Mouse (Mus musculus) gonadal fat pad, adult 2 months (tissue): ENCODE data around the gene Hist1h2bf. TPM values are rescaled to one million over a fixed set of nuclear protein-coding genes. Genes with fewer than 3 reads are reported as not detected.

Experiments
- DNase-seq: peaks from one replicate; pipeline ENCODE4 v3.0.0-alpha.2; 2012; ENCODE audit warnings: low read depth
- polyA plus RNA-seq: library from polyadenylated mRNA; depleted of rRNA; stranded (reverse); fragments of >200 nt; gene quantifications from 2 replicates; pipeline ENCODE4 v1.2.3, GENCODE M21; 2012; rRNA removed

Hist1h2bf gene
- polyA plus RNA-seq, 1 experiment, result 2.9 TPM

GRCm38 (mm10) chr13:23529480-23530165, 44.4 kb downstream of the Hist1h2bf start:
- DNase-seq, result no peak

- DNase-seq, result no peak
Observed at GRCm38 (mm10) chr13:23529005-23529404, 45.0 kb downstream of the Hist1h2bf start.

GRCm38 (mm10) chr13:23526312-23526711, 47.7 kb downstream of the Hist1h2bf start:
- DNase-seq, result no peak

- no peak for DNase-seq
Observed at GRCm38 (mm10) chr13:23525901-23526300, 48.1 kb downstream of the Hist1h2bf start.

GRCm38 (mm10) chr13:23524654-23525053, 49.3 kb downstream of the Hist1h2bf start:
- DNase-seq, result no peak

- no peak for DNase-seq
Observed at GRCm38 (mm10) chr13:23523976-23524375, 50.0 kb downstream of the Hist1h2bf start.

Other genes starting within 250 kb of the Hist1h2bf start
- 2.6 and 2.9 TPM in 2 replicates for gene Zfp322a, start 205.0 kb downstream of the Hist1h2bf start, polyA plus RNA-seq
- 3.8 and 3.9 TPM in 2 replicates for gene Abt1, start 150.3 kb downstream of the Hist1h2bf start, polyA plus RNA-seq
- gene Btn1a1, start 108.3 kb downstream of the Hist1h2bf start, polyA plus RNA-seq, result 0.09 TPM in 1 of 2 replicates, not detected in the other
- gene Btn2a2, start 85.3 kb downstream of the Hist1h2bf start, polyA plus RNA-seq, result 0.09 TPM in 1 of 2 replicates, not detected in the other
- gene Hist1h4h, start 43.1 kb downstream of the Hist1h2bf start, polyA plus RNA-seq, result 50.9 and 92.4 TPM in 2 replicates
- 20.4 and 27.6 TPM in 2 replicates for gene Hist1h2af, start 40.3 kb downstream of the Hist1h2bf start, polyA plus RNA-seq
- gene Hist1h3g, start 38.8 kb downstream of the Hist1h2bf start, polyA plus RNA-seq, result 1.5 and 2.8 TPM in 2 replicates
- gene Hist1h2bh, start 30.8 kb downstream of the Hist1h2bf start, polyA plus RNA-seq, result 0.61 and 0.81 TPM in 2 replicates
- gene Hist1h3f, start 30.1 kb downstream of the Hist1h2bf start, polyA plus RNA-seq, result 1.9 and 2.1 TPM in 2 replicates
- gene Hist1h4f, start 22.5 kb downstream of the Hist1h2bf start, polyA plus RNA-seq, result 3.9 and 8.5 TPM in 2 replicates
- 0.19 and 0.24 TPM in 2 replicates for gene Hist1h1d, start 20.9 kb downstream of the Hist1h2bf start, polyA plus RNA-seq
- gene Hist1h3e, start 11.8 kb downstream of the Hist1h2bf start, polyA plus RNA-seq, result 11.9 and 13.2 TPM in 2 replicates
- gene Hist1h2ae, start 3.0 kb downstream of the Hist1h2bf start, polyA plus RNA-seq, result 0.49 and 1.3 TPM in 2 replicates
- 18.7 and 22.4 TPM in 2 replicates for gene Hist1h2bg, start 2.8 kb downstream of the Hist1h2bf start, polyA plus RNA-seq
- gene Hist1h2ad, start 185 bp upstream of the Hist1h2bf start, polyA plus RNA-seq, result 1.3 and 2.0 TPM in 2 replicates
- gene Hist1h3d, start 1.6 kb upstream of the Hist1h2bf start, polyA plus RNA-seq, result 3.8 and 4.1 TPM in 2 replicates
- 6.9 and 9.6 TPM in 2 replicates for gene Hist1h4d, start 7.4 kb upstream of the Hist1h2bf start, polyA plus RNA-seq
- 5.4 and 9.0 TPM in 2 replicates for gene Hist1h2be, start 46.9 kb upstream of the Hist1h2bf start, polyA plus RNA-seq
- gene Hist1h1e, start 48.4 kb upstream of the Hist1h2bf start, polyA plus RNA-seq, result 3.1 and 3.9 TPM in 2 replicates
- 0.32 and 0.63 TPM in 2 replicates for gene Hist1h2ac, start 109.8 kb upstream of the Hist1h2bf start, polyA plus RNA-seq
- gene Hist1h2bc, start 110.0 kb upstream of the Hist1h2bf start, polyA plus RNA-seq, result 245 and 281 TPM in 2 replicates
- not detected in 2 replicates for gene Hist1h1t, start 121.6 kb upstream of the Hist1h2bf start, polyA plus RNA-seq
- gene Hist1h4c, start 124.3 kb upstream of the Hist1h2bf start, polyA plus RNA-seq, result 3.9 and 6.4 TPM in 2 replicates
- gene Hfe, start 136.7 kb upstream of the Hist1h2bf start, polyA plus RNA-seq, result 21.7 and 43.9 TPM in 2 replicates
- gene Hist1h1c, start 164.6 kb upstream of the Hist1h2bf start, polyA plus RNA-seq, result 70.6 and 72.3 TPM in 2 replicates
- gene Hist1h3c, start 171.4 kb upstream of the Hist1h2bf start, polyA plus RNA-seq, result 2.4 and 3.3 TPM in 2 replicates
- gene Hist1h2bb, start 172.5 kb upstream of the Hist1h2bf start, polyA plus RNA-seq, result 2.2 and 5.9 TPM in 2 replicates
- gene Hist1h2ab, start 176.9 kb upstream of the Hist1h2bf start, polyA plus RNA-seq, result 0.61 and 2.9 TPM in 2 replicates
- gene Hist1h3b, start 178.1 kb upstream of the Hist1h2bf start, polyA plus RNA-seq, result 1.4 and 3.1 TPM in 2 replicates
- 0.82 and 3.9 TPM in 2 replicates for gene Hist1h4b, start 182.8 kb upstream of the Hist1h2bf start, polyA plus RNA-seq
- 5.8 and 9.3 TPM in 2 replicates for gene Hist1h4a, start 187.0 kb upstream of the Hist1h2bf start, polyA plus RNA-seq
- gene Hist1h3a, start 188.2 kb upstream of the Hist1h2bf start, polyA plus RNA-seq, result 2.8 and 4.3 TPM in 2 replicates
- gene Hist1h1a, start 189.5 kb upstream of the Hist1h2bf start, polyA plus RNA-seq, result not detected in 2 replicates
- 0.10 and 0.16 TPM in 2 replicates for gene Trim38, start 195.7 kb upstream of the Hist1h2bf start, polyA plus RNA-seq
- 0.04 TPM in 1 of 2 replicates, not detected in the other for gene Slc17a2, start 232.8 kb upstream of the Hist1h2bf start, polyA plus RNA-seq